Mouse (Mus musculus) WW6 (cell line): ENCODE measurements around the gene Cdh4.

Experiments
- DNase-seq: peaks from one replicate; pipeline ENCODE4 v3.0.0-alpha.2; 2013; ENCODE audit warnings: low read depth, low spot score

Cdh4 gene

GRCm38 (mm10) chr2:179664171-179664608 is 222.0 kb downstream of the Cdh4 start:
- no peak for DNase-seq

GRCm38 (mm10) chr2:179670689-179671088 is 228.5 kb downstream of the Cdh4 start:
- DNase-seq, result no peak

- no peak for DNase-seq
Measured at GRCm38 (mm10) chr2:179679866-179680265, 237.6 kb downstream of the Cdh4 start.

- DNase-seq, result peak; percentile 5
Measured at GRCm38 (mm10) chr2:179681386-179681785, 239.2 kb downstream of the Cdh4 start.

- no peak for DNase-seq
Measured at GRCm38 (mm10) chr2:179687243-179687681, 245.0 kb downstream of the Cdh4 start.

GRCm38 (mm10) chr2:179688976-179689375 is 246.7 kb downstream of the Cdh4 start:
- no peak for DNase-seq

GRCm38 (mm10) chr2:179689761-179690160 is 247.5 kb downstream of the Cdh4 start:
- DNase-seq, result no peak

- DNase-seq, result no peak
Measured at GRCm38 (mm10) chr2:179690571-179690970, 248.3 kb downstream of the Cdh4 start.

- no peak for DNase-seq
Measured at GRCm38 (mm10) chr2:179694936-179695335, 252.7 kb downstream of the Cdh4 start.

GRCm38 (mm10) chr2:179697601-179698000 is 255.4 kb downstream of the Cdh4 start:
- DNase-seq, result no peak

GRCm38 (mm10) chr2:179698196-179698985 is 256.2 kb downstream of the Cdh4 start:
- no peak for DNase-seq

GRCm38 (mm10) chr2:179705043-179705442 is 262.8 kb downstream of the Cdh4 start:
- no peak for DNase-seq

GRCm38 (mm10) chr2:179705461-179705860 is 263.2 kb downstream of the Cdh4 start:
- DNase-seq, result no peak

- DNase-seq, result no peak
Measured at GRCm38 (mm10) chr2:179706616-179707015, 264.4 kb downstream of the Cdh4 start.

- DNase-seq, result no peak
Measured at GRCm38 (mm10) chr2:179709111-179709510, 266.9 kb downstream of the Cdh4 start.

- no peak for DNase-seq
Measured at GRCm38 (mm10) chr2:179712690-179713089, 270.5 kb downstream of the Cdh4 start.

- no peak for DNase-seq
Measured at GRCm38 (mm10) chr2:179713326-179713725, 271.1 kb downstream of the Cdh4 start.

GRCm38 (mm10) chr2:179714145-179714544 is 271.9 kb downstream of the Cdh4 start:
- DNase-seq, result no peak

- no peak for DNase-seq
Measured at GRCm38 (mm10) chr2:179715375-179715774, 273.1 kb downstream of the Cdh4 start.

GRCm38 (mm10) chr2:179720366-179720765 is 278.1 kb downstream of the Cdh4 start:
- no peak for DNase-seq

- no peak for DNase-seq
Measured at GRCm38 (mm10) chr2:179721534-179722516, 279.6 kb downstream of the Cdh4 start.

- no peak for DNase-seq
Measured at GRCm38 (mm10) chr2:179722776-179723386, 280.6 kb downstream of the Cdh4 start.
